Mouse (Mus musculus) left cerebral cortex, adult 18-20 months (tissue): ENCODE measurements around the gene Gpr88. TPM values are rescaled to one million over a fixed set of nuclear protein-coding genes. Genes with fewer than 3 reads are reported as not detected.

Experiments
- DNase-seq, 2 experiments: peaks; one replicate each; pipeline ENCODE4 v3.0.0; 2021 to 2022; ENCODE audit warnings: low spot score in 2 of 2, mixed read lengths in 1 of 2
- total RNA-seq, 2 experiments: library from RNA; stranded (reverse); gene quantifications; 2 replicates each; pipeline ENCODE4 v1.2.3; 2021

Gpr88 gene
- total RNA-seq, 2 experiments from 2014 or later, result 81.1 to 117 TPM

DNA sequence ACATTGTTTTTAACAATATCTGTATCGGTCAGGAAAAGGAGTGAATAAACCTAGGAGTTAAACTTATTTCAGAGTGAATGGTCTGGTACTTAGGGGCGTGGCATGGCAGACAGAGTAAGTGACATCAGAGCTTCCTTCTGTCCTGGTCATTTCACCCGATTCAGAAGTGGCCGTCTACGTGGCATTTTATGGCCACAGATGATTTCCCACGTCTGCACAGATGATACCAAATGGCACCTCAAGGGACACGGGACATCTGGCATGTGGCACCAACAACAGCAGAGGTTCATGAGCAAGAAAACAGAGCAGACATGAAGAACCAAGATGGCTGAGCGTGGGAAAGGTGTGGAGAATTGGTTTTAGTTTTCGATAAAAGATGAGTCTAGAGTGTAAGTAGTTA is 48.7 kb downstream of the Gpr88 start:
- DNase-seq, result no peak

DNA sequence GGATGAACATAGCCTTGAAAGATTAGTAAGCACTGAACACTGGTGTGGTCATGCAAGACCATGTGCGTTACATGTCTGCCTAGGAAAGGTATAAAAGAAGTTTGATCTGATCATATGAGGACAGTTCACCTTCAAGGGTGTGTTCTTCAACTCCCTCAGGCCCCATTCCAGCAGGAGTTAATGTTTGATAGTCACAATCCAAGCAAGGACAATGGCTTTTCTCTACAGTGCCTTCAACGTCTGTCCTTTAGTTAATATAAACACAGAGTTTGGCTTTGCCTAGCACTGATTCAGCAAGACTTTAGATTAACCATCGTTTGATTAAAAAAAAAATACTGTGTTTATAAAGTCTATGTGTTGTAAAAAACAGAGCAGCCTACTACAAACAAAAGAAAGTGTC is 49.4 kb downstream of the Gpr88 start:
- DNase-seq, result no peak

DNA sequence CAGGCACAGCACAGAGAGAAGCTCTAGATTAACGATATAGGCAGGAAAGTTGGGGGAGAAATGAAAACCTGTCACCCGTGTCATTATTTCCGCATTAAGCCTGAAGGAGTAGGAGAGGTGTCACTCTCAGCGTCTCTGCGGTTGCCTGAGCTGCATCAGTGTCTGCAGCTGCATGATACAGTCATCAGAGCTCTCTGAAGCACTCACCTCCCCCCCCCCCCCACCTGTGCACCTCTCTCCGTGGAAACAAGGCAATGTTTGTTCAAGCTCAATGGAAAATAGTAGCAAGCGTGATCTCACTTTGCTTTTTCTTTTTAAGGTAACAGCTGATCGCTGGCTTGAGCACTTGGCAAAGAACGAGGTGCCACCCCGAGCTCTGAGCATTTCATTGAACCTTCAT is 53.2 kb downstream of the Gpr88 start:
- DNase-seq, result no peak

Other genes starting within 250 kb of the Gpr88 start
- gene Slc30a7, start 246.1 kb downstream of the Gpr88 start, total RNA-seq, result 10 to 100 TPM; 30.9 to 31.4 TPM
- 10 to 100 TPM; 76.9 to 77.5 TPM for gene Extl2, start 246.0 kb downstream of the Gpr88 start, total RNA-seq
- gene Vcam1, start 123.8 kb downstream of the Gpr88 start, total RNA-seq, result 10 to 100 TPM; 17.3 to 17.9 TPM
- 1 to 10 TPM; 3.4 to 3.6 TPM for gene Cdc14a, start 170.5 kb upstream of the Gpr88 start, total RNA-seq